Mouse (Mus musculus) fibroblast of lung, adult 2 months (primary cell): Measurements from ENCODE around the gene A3galt2.

Experiments used
- DNase-seq: peaks from one replicate; pipeline ENCODE4 v3.0.0-alpha.2; 2011; ENCODE audit warnings: low read depth

A3galt2 gene

GRCm38 (mm10) chr4:128755064-128755463, at the start of gene A3galt2:
Gene A3galt2 (plus strand): TSS chr4:128755364.
- DNase-seq, result no peak

GRCm38 (mm10) chr4:128706626-128707025, 48.5 kb upstream of the A3galt2 start:
- no peak for DNase-seq

- no peak for DNase-seq
Measured at GRCm38 (mm10) chr4:128707384-128707783, 47.8 kb upstream of the A3galt2 start.

DNA sequence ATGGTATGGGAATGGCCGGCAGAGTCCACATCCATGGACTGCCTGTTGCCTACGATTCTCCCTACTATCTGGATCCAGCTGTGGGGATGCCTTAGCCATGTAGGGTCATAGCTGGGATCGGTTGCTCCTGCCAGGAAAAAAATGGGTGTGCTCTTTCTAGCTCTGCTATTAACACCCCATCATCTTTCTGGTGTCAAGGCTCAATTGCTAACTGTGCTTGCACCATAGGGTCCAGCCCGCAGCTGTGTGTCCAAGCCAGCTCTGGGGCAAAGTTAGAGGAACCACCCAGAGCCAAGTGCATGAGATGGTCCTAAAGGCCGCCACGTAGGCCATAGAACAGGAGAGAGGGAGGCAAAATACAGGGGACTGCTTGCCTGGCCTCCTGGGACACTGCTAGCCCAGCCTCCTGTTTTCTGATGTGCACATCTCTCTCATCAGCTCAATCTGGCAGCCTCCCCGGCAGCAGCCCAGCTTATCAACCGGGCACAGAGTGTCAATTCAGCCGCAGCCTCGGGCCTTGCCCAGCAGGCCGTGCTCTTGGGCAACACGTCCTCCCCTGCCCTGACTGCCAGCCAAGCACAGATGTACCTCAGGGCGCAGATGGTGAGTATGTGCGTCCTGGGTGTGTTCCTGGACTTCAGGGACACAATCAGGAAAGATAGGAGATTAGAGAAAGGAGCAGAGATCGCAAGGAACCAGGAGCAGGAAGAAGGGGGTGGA, 45.9 kb upstream of the A3galt2 start:
- no peak for DNase-seq

- DNase-seq, result no peak
Measured at GRCm38 (mm10) chr4:128709781-128710166, 45.4 kb upstream of the A3galt2 start.

GRCm38 (mm10) chr4:128710286-128710685, 44.9 kb upstream of the A3galt2 start:
- no peak for DNase-seq

DNA sequence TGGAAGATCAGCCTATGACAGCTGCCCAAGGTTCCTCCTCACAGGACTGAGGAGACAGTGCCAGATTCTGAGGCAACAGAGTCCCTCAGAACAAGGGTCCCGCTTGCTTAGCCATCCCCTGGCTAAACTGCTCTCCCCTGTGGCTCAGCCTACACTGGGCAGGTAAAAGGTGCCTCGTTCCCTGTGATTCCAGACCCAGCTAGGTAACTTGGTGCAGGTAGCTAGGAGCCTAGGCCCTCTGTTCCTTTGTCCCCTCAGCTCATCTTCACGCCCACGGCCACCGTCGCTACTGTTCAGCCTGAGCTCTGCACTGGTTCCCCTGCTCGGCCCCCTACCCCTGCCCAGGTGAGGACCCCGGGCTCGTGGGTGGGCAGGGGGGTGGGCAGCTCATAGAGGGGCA, 44.4 kb upstream of the A3galt2 start:
- DNase-seq, result no peak

GRCm38 (mm10) chr4:128711455-128712135, 43.6 kb upstream of the A3galt2 start:
- DNase-seq, result peak; percentile 91

DNA sequence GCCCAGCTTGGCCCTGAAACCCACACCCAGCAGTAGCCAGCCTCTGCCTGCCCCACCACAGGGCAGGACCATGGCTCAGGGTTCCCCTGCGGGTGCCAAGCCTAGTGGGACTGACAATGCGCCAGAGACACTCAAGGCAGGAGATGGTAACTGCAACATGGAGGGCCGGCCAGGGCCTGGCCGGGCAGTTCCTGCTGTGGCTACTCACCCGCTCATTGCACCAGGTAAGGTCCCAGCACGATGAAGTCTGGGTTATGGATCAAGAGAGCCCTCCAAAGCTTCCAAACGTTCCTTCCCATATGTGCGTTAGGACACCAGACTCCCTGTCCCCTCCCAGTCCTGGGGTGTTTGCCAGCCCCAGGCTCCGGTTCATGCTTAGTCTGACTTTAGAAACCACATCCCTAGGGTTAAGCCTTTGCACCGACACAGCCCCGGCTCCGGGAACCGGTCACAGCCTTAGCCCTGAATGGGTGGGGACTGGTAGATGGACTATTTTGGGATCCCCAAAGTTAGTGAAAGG, 43.0 kb upstream of the A3galt2 start:
- DNase-seq, result no peak

- DNase-seq, result no peak
Measured at GRCm38 (mm10) chr4:128712941-128713340, 42.2 kb upstream of the A3galt2 start.

DNA sequence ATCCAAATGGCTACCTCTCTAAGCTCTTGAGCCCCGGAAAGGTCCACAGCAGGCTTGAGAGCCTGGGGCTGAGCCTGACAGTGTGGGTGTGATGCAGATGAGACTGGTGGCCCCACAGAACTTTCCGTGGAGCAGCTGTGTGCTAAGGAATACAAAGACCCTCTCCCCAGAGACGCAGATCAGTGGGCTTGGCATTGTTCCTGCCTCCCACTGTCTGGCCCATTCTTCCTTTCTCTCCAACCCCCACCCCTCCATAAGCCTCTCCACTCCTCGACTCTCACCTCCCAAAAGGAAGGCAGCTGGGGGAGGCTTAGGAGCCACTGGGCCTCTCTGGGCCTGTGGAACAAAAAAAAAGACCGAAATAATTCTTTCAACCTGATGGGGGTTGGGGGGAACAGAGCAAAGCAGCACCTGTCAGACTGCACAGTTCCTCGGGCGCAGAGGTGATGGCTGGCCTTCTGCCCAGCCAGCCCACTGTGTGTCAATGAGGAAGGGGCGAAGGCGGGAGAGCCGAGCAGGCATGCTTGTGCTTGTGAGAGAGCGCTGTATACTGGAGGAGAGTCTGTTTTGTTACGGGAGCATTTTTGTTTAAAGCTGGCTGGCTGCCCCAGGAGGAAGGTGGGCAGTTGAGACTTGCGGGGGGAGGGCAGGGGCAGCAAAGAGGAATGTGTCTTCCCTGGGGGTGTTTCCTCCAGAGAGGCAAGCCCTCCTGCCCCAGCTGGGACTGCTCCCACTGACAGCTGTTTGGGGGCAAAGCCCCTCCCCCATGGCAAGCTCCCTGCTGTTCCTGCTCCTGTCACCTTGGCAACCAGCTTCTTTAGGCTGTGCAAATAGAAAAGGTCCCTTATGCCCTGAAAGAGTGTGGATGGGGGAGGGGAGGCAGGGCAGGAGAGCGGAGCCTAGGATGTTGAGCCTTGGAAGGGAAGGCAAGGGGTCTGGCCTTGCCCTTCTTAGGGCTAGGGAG, 39.6 kb upstream of the A3galt2 start:
- no peak for DNase-seq

DNA sequence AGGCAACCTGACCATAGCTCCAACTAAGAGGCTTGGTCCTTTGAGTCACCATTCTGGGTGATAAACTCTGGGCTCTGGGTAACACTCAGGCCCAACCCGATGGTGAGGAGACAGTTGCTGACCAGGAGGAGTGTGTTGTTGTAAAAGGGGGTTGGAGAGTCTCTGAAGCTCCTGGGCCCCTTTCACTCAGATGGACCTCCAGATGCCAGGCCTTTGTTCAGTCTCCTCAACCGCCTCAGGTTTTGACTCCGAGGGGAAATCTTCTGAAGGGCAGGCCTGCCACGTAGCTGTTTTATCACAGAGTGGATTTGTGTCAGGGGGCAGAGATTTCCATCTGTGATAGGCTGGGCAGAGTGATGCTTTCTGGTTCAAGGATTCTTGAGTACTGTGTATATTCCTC, 38.9 kb upstream of the A3galt2 start:
- no peak for DNase-seq

DNA sequence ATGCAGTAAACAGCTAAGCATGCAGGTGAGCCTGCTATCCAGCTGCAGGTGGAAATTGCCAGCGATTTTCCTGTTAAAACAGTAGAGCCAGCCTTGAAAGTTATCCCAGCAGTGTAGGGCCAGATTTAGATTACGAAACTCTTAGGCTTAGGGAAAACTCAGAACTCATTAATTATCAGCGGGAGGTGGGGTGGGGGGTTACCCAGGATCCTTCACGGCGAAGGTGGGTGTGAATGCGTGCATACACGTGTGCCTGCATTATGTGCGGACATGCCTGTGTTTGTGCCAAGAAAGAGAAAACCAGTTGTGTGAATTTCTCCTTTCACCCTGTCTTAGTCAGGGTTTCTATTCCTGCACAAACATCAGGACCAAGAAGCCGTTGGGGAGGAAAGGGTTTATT, 38.4 kb upstream of the A3galt2 start:
- DNase-seq, result no peak

DNA sequence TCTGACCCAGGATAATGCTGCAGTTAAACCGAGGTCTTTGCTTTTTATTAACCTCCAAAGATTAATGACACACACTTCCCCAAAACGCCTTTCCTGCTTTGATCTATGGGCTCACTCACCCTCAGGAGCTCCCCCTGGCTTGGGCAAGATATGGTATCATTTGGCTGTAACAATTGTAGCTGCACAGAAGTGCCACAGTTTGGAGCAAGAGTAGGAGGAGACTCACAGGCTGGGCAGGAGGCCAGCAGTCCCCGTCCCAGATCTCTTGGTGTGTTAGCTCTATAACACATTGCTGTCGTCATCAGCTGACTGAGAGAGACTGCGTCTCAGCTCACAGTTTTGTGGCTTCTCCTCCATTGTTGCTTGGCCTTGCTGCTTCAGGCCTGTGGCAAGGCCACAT, 35.1 kb upstream of the A3galt2 start:
- DNase-seq, result no peak

- DNase-seq, result no peak
Measured at GRCm38 (mm10) chr4:128721061-128721648, 34.0 kb upstream of the A3galt2 start.

GRCm38 (mm10) chr4:128721761-128722160, 33.4 kb upstream of the A3galt2 start:
- no peak for DNase-seq

DNA sequence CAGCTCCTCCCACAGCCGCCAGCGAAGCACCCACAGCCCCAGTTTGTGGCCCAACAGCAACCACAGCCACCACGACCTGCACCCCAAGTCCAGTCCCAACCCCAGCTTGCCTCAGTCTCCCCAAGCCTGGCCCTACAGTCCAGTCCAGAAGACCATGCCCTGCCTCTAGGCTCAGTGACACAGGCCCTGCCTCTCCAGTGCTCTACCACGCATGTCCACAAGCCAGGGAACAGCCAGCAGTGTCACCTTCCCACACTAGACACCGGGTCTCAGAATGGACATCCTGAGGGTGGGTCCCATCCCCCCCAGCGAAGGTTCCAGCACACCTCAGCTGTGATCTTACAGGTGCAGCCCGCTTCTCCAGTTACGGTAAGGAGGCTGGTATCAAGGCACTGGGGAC, 32.2 kb upstream of the A3galt2 start:
- no peak for DNase-seq

DNA sequence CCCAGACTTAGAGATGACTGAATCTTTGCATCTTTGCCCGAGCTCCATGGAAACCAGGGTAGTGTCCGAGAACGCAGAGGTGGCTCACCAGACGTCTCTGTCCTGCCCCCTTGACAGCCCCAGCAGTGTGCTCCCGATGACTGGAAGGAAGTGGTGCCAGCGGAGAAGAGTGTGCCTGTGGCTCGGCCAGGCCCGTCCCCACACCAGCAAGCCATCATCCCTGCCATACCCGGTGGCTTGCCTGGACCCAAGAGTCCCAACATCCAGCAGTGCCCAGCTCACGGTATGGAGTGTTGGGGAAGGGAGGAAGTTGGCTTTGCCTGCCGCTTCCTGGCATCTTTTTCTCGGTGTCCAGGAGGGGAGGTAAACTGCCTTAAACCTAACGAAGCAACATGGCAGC, 31.7 kb upstream of the A3galt2 start:
- DNase-seq, result no peak

DNA sequence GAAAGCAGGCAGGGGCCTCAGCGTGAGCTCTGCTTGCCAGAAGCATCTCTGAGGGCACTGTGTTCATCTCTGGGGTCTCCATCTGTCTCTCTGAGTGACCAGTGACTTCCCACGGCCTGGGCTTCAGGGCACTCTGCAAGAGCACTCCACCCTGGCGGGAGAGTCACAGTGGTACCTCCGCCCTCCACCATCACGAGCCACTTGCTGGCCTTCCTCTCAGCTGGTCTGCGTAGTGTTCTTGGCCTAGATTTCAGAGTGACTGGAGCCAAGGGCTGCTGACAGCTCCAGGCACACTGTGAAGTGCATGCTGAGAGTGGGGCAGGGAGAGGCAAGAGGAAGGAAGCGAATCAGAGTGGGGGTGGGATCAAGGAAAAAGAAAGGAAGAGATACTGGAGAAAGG, 31.1 kb upstream of the A3galt2 start:
- DNase-seq, result no peak

DNA sequence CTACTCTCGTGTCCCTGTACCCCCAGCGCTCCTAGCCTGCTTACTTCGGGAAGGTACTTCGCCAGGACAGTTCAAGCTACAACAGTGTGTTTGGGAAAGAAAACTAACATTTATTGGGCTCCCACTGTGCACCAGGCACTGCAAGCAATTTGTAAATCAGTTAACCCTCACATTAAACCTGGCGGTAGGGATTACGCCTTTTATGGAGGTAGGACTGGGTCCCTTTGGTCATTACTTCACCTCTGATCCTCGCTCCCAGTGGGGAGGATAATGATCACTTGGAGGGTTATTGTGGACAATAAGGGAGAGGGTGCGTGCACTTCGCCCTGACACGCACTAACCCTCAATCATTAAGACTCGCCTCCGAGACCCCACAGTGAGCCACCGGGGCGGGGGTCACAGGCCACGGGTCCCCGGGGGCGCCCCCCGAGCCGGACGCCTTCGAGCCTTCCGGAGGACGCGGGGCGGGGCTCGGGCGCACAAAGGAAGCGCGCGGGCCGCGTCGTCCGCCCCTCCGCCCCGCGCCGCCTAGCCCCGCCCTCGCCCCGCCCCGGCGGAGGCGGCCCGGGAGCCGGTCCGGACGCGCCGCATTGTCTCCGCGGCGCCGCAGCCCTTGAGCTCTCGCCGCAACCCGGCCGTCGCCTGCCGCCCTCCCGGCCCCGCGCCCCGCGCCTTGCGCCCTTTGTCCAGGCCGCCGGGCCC, 28.0 kb upstream of the A3galt2 start:
- DNase-seq, result no peak

GRCm38 (mm10) chr4:128727721-128728430, 27.3 kb upstream of the A3galt2 start:
- no peak for DNase-seq
